Mouse (Mus musculus) brain, embryonic 18.5 days (tissue): ENCODE results near the gene Pa2g4.
"Not testable (repeated sequence)": the region's sequence is repeated elsewhere in the genome, so short reads cannot be mapped to it uniquely, and the experiment has no call there.

Source experiments
- DNase-seq: peaks from one replicate; pipeline ENCODE4 v3.0.0-alpha.2; 2012; ENCODE audit warnings: low read depth, low spot score

Pa2g4 gene

GRCm38 (mm10) chr10:128579298-128579697, 13.5 kb upstream of the Pa2g4 start:
- DNase-seq = no peak

GRCm38 (mm10) chr10:128578330-128578729, 12.5 kb upstream of the Pa2g4 start:
- DNase-seq = no peak

GRCm38 (mm10) chr10:128575063-128575462, 9.3 kb upstream of the Pa2g4 start:
- DNase-seq = no peak

DNA sequence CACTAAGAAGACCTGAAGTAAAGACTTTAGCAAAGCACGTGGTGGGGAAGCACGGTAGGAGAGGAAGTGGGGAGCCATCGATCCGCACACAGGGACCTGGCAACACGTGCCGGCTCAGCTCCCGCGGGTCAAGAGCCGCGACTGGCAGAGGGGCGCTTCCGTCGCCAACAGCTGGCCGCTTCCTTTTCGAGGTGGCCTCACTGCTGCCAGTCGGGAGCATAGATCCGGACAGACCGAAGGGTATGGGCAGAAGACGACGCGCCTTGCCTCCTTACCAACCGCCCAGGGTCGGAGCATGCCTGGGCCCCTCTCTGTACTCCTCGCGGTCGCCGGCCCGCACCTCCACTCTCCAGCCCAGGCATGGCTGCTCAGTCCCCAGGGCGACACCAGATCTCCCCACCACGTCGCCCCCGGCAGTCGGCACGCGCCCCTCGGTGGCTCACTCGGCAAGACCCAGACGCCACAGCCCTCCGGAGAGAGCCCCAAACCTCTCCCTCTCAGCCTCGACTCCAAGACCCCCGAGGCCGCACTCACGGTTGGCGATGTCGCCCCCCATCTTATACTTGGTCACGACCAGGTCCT, 490 bp downstream of the Pa2g4 start:
- DNase-seq = no peak

- no peak for DNase-seq
These were observed 2.2 kb downstream of the Pa2g4 start for GRCm38 (mm10) chr10:128563544-128563943.

GRCm38 (mm10) chr10:128556963-128557362, 8.8 kb downstream of the Pa2g4 start:
- DNase-seq = no peak

- no peak for DNase-seq
These were observed 9.5 kb downstream of the Pa2g4 start for GRCm38 (mm10) chr10:128556286-128556685.

GRCm38 (mm10) chr10:128555567-128555966, 10.2 kb downstream of the Pa2g4 start:
- DNase-seq = not testable (repeated sequence)

GRCm38 (mm10) chr10:128550144-128550823, 15.5 kb downstream of the Pa2g4 start:
- DNase-seq = not testable (repeated sequence)

DNA sequence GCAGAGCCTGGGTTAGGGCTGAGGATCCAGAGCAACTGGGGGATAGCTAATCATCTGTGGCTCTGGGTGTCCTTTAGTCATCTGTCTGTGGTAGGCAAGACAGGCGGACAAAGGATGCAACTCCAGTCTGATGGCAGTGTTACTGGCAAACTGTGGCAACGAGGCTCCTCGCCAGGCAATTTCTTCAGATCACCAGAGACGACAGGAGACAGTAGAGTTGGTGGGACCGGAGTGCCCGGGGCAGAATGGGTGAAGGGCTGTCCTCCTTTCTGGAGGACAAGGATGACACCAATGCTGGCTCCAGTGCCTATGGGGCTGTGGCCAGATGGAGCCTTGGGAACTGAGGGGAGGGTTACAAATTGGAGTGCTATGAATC, 16.1 kb downstream of the Pa2g4 start:
- not testable (repeated sequence) for DNase-seq

DNA sequence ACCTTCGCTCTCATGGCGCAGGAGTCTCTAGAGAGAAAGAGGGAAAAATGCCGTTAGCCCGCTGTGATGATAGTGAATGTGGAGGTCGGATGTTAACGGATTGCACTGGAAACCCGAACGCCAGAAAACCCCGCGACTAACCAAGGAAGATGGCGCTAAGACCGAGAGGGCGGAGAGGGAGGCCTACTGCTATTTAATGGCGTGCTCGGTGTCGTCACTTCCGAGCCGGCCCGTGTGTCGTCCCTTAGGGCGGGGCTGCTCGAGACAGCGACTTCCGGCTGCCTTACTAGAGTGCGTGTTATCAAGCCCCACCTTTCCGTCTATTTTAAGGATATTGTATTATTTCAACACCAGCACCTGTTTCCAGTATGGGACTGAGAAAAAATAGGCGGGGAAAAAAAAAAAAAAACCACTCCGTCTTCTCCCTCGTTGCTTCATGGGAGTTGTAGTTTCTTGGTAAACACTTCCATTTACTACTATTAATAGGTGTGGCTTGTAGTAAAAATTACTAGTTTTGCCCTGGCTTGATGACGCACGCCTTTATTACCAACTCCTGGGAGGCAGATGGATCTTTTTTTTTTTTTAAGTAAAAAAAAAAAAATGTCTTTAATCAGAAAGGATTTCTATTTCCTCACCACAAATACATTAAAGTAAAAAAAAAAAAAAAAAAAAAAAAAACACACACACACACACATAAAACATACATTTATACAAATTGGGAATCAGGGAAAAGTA, 16.7 kb downstream of the Pa2g4 start, which contains the start of gene Rpl41:
Rpl41 (minus strand) TSS at position 359 of the 735 bp plus-strand sequence.
- peak; percentile 94 for DNase-seq

GRCm38 (mm10) chr10:128548051-128548791, 17.6 kb downstream of the Pa2g4 start:
- not testable (repeated sequence) for DNase-seq

DNA sequence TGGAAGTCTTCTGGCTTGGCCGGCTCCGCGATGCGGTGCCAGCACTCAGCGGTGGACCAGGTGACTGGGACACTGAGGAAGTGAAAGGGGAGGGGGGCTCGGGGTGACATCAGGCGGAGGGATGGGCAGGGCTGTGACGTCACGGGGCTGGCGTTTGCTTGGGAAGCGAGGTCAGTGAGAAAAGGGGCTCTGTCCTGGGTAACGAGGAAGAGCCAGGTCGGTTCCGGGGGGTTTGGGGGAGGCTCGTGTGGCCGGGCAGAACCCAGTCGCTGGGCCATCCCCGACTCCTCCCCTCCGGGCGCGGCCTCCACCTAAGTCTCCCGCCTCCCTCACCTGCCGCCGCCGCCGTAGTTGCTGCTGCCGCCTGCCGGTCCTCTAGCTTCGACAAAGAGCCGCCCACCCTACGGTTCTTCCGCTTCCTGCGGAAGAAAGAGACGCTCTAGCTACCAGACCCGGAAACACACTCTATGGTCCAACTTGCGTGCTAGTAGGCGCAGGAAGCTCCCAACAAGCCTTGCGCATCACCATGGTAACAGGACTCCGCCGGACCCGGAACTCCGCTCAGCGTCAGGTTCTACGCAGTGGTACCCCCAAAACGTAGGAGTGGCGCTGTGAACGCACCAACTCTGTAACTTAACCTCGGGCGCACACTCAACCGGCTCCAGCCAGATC, 18.3 kb downstream of the Pa2g4 start, which contains the start of gene Zc3h10:
Zc3h10 (minus strand) TSS at position 414 of the 672 bp plus-strand sequence.
- DNase-seq = peak; percentile 97

GRCm38 (mm10) chr10:128546787-128547186, 19.0 kb downstream of the Pa2g4 start:
- no peak for DNase-seq

- DNase-seq = no peak
These were observed 19.4 kb downstream of the Pa2g4 start for GRCm38 (mm10) chr10:128546361-128546760.

- DNase-seq = no peak
These were observed 20.3 kb downstream of the Pa2g4 start for GRCm38 (mm10) chr10:128545570-128545898.

GRCm38 (mm10) chr10:128544674-128545569, 20.9 kb downstream of the Pa2g4 start:
- DNase-seq = no peak

GRCm38 (mm10) chr10:128544151-128544657, 21.6 kb downstream of the Pa2g4 start:
- no peak for DNase-seq

DNA sequence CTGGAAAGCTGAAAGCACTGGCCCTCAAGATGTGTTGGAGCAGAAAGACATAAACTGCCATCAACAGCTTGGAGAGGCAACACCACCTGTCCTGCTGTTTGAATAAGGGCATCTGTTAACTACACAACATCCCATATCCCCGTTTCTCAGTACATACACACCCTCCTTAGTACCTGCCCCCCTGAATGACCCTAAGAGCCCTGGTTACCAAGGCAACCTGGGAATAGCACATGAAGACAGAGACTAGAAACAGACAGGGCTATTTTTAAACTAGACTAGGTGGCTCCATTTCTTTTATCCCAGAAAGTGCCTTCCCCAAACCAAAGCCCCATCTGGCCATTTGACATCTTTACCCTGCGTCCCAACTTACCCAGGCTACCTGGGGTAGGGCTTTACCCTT, 22.7 kb downstream of the Pa2g4 start:
- no peak for DNase-seq

GRCm38 (mm10) chr10:128538340-128538870, 27.4 kb downstream of the Pa2g4 start:
- no peak for DNase-seq
